Mouse (Mus musculus): ENCODE results near the gene Cend1. TPM values are rescaled to one million over a fixed set of nuclear protein-coding genes. Genes with fewer than 3 reads are reported as not detected.

Gene Cend1
- polyA plus RNA-seq, 1 experiment from 2014 or later: 5.2 TPM

GRCm38 (mm10) chr7:141433517-141434400, 4.5 kb upstream of the Cend1 start:
- 0 out of 2 replicates have a peak overlapping the region, but pooled peaks have one; percentile 10 for H3K27ac ChIP-seq (ENCODE audit: low read length)
- H3K4me3 ChIP-seq (ENCODE audit: low read length): peak overlapping the region; percentile 64
- peak overlapping the region; percentile 81 for H3K4me2 ChIP-seq (ENCODE audit: low read depth, low read length)
- H3K4me1 ChIP-seq (ENCODE audit: control insufficient read depth, insufficient read depth, low read length): peaks cover 32% of the 10 kb centered on the region
- 73% methylated on average over 15 of the region's 15 CpGs for WGBS
- no peaks in the 10 kb centered on the region for H3K27me3 ChIP-seq (ENCODE audit: control insufficient read depth, insufficient read depth, low read length)
- H3K36me3 ChIP-seq (ENCODE audit: control insufficient read depth, insufficient read depth): peaks cover 15% of the 10 kb centered on the region
- no peak for ATAC-seq (replicated peaks; ENCODE audit: extremely low read depth, insufficient read depth, low FRiP score)
- H3K9me3 ChIP-seq (replicated peaks; ENCODE audit: control insufficient read depth, low read length): no peaks in the 10 kb centered on the region
- H3K9ac ChIP-seq (ENCODE audit: low read length): peak overlapping the region; percentile 73

DNA sequence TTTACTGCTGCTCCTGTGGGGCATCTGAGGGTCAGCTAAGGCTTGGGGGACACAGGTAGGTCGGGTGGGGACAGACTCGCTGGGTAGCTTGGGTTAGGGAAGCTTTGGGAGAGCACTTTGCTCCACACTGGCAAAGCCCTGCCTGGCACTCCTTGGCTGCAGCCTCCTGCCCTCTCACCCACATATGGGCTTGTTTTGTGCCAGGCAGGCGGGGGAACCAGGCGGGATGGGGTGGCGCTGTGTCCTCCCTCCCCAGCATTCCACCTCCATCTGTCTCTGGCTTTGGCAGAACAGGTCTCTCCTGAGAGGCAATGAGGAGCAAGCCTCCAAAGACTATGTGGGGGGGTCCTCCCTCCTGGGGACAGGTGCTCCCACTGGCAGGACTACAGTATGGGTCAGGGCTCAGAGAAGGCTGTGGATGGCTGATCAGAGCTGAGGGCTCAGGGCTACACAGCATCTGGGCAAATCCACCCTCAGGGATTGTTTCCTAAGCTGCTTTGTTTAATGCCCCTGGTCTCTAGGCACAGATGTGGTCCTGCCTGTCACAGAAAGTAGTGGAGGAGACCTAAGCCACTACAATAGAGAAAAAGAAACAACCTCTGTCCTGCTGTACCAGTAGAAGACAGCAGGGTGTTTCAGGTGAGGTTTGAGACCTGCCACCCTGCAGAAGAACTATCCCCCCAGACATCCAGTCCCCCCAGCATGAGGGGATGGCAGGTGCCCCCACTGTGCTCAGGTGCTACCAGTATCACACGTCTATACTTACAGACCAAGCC, 3.6 kb upstream of the Cend1 start:
- Histone ChIP-seq H3K27me3 (ENCODE audit: control insufficient read depth, insufficient read depth, low read length) (no peaks in the 10 kb centered on the region), H3K4me2 (ENCODE audit: low read depth, low read length) (no peak overlapping the region), H3K4me1 (ENCODE audit: control insufficient read depth, insufficient read depth, low read length) (peaks cover 35% of the 10 kb centered on the region), H3K9me3 (replicated peaks; ENCODE audit: control insufficient read depth, low read length) (no peaks in the 10 kb centered on the region), H3K36me3 (ENCODE audit: control insufficient read depth, insufficient read depth) (peaks cover 11% of the 10 kb centered on the region), H3K4me3 (ENCODE audit: low read length) (no peak overlapping the region), H3K27ac (ENCODE audit: low read length) (no peak overlapping the region), H3K9ac (ENCODE audit: low read length) (no peak overlapping the region)
- no peak for ATAC-seq (replicated peaks; ENCODE audit: extremely low read depth, insufficient read depth, low FRiP score)
- 92% methylated on average over 6 of the region's 6 CpGs for WGBS

GRCm38 (mm10) chr7:141432186-141432611, 2.9 kb upstream of the Cend1 start:
- no peak for ATAC-seq (replicated peaks; ENCODE audit: extremely low read depth, insufficient read depth, low FRiP score)

GRCm38 (mm10) chr7:141431434-141432185, 2.3 kb upstream of the Cend1 start:
- no peak for ATAC-seq (replicated peaks; ENCODE audit: extremely low read depth, insufficient read depth, low FRiP score)
- H3K4me3 ChIP-seq (ENCODE audit: low read length): no peak overlapping the region
- H3K4me2 ChIP-seq (ENCODE audit: low read depth, low read length): no peak overlapping the region
- H3K27ac ChIP-seq (ENCODE audit: low read length): no peak overlapping the region
- H3K9me3 ChIP-seq (replicated peaks; ENCODE audit: control insufficient read depth, low read length): no peaks in the 10 kb centered on the region
- H3K36me3 ChIP-seq (ENCODE audit: control insufficient read depth, insufficient read depth): peaks cover 11% of the 10 kb centered on the region
- H3K9ac ChIP-seq (ENCODE audit: low read length): no peak overlapping the region
- H3K27me3 ChIP-seq (ENCODE audit: control insufficient read depth, insufficient read depth, low read length): no peaks in the 10 kb centered on the region
- 92% methylated on average over 19 of the region's 19 CpGs for WGBS
- H3K4me1 ChIP-seq (ENCODE audit: control insufficient read depth, insufficient read depth, low read length): peaks cover 31% of the 10 kb centered on the region

More at GRCm38 (mm10) chr7:141432186-141432611, 2.9 kb upstream of the Cend1 start:
- Histone ChIP-seq H3K27me3 (ENCODE audit: control insufficient read depth, insufficient read depth, low read length) (no peaks in the 10 kb centered on the region), H3K36me3 (ENCODE audit: control insufficient read depth, insufficient read depth) (peaks cover 11% of the 10 kb centered on the region), H3K4me2 (ENCODE audit: low read depth, low read length) (no peak overlapping the region), H3K27ac (ENCODE audit: low read length) (no peak overlapping the region), H3K4me1 (ENCODE audit: control insufficient read depth, insufficient read depth, low read length) (peaks cover 35% of the 10 kb centered on the region), H3K9me3 (replicated peaks; ENCODE audit: control insufficient read depth, low read length) (no peaks in the 10 kb centered on the region), H3K4me3 (ENCODE audit: low read length) (no peak overlapping the region), H3K9ac (ENCODE audit: low read length) (no peak overlapping the region)
- WGBS: 77% methylated on average over 8 of the region's 8 CpGs

- peaks cover 11% of the 10 kb centered on the region for H3K36me3 ChIP-seq (ENCODE audit: control insufficient read depth, insufficient read depth)
- no peak overlapping the region for H3K27ac ChIP-seq (ENCODE audit: low read length)
- 94% methylated on average over 9 of the region's 9 CpGs for WGBS
- no peak overlapping the region for H3K4me2 ChIP-seq (ENCODE audit: low read depth, low read length)
- H3K9me3 ChIP-seq (replicated peaks; ENCODE audit: control insufficient read depth, low read length): no peaks in the 10 kb centered on the region
- H3K4me3 ChIP-seq (ENCODE audit: low read length): no peak overlapping the region
- peaks cover 29% of the 10 kb centered on the region for H3K4me1 ChIP-seq (ENCODE audit: control insufficient read depth, insufficient read depth, low read length)
- no peak overlapping the region for H3K9ac ChIP-seq (ENCODE audit: low read length)
- no peak for ATAC-seq (replicated peaks; ENCODE audit: extremely low read depth, insufficient read depth, low FRiP score)
- no peaks in the 10 kb centered on the region for H3K27me3 ChIP-seq (ENCODE audit: control insufficient read depth, insufficient read depth, low read length)
Measured at GRCm38 (mm10) chr7:141430585-141431240, 1.4 kb upstream of the Cend1 start.

DNA sequence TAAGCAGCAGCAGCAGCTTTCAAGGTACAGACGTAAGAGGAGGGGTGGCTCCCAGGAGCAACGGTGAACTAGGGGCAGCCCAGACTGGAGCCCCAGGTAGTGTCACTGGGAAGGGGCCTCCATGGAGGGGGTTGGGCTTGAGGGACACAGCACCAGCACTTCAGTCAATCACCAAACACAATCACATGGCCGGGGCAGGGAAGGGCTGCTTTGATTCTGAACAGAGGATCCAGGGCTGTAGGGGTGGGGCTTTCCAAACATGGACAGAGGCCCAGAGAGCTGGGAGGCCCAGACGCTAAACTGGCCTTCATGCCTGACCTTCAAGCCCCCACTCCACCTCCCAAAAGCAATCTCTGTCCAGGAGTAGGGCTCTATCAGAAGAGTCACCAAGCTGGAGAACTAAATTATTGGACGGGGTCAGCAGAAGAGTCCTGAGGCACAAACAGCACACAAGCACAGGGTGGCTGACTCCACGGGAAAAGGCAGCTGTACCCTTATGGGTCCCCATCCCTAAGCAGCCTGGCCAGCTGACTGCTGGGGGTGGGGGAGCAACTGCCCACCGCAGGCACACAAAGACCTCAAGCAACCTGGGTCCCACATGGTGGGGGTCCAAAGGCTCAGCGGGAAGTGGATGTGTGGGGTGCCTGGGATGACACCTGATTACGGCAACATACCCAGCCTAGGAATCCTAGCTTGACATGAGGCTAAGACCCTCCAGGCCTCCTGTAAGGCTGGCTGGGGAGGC, 721 bp upstream of the Cend1 start:
- H3K9me3 ChIP-seq (replicated peaks; ENCODE audit: control insufficient read depth, low read length): no peaks in the 10 kb centered on the region
- H3K4me3 ChIP-seq (ENCODE audit: low read length): no peak overlapping the region
- H3K4me1 ChIP-seq (ENCODE audit: control insufficient read depth, insufficient read depth, low read length): peaks cover 25% of the 10 kb centered on the region
- peak overlapping the region; percentile 34 for H3K4me2 ChIP-seq (ENCODE audit: low read depth, low read length)
- H3K27ac ChIP-seq (ENCODE audit: low read length): peak overlapping the region; percentile 41
- no peaks in the 10 kb centered on the region for H3K27me3 ChIP-seq (ENCODE audit: control insufficient read depth, insufficient read depth, low read length)
- ATAC-seq (replicated peaks; ENCODE audit: extremely low read depth, insufficient read depth, low FRiP score): no peak
- peak overlapping the region; percentile 2; the same call in 1 of the 2 replicates for H3K9ac ChIP-seq (ENCODE audit: low read length)
- peaks cover 11% of the 10 kb centered on the region for H3K36me3 ChIP-seq (ENCODE audit: control insufficient read depth, insufficient read depth)
- 45% methylated on average over 9 of the region's 9 CpGs for WGBS

DNA sequence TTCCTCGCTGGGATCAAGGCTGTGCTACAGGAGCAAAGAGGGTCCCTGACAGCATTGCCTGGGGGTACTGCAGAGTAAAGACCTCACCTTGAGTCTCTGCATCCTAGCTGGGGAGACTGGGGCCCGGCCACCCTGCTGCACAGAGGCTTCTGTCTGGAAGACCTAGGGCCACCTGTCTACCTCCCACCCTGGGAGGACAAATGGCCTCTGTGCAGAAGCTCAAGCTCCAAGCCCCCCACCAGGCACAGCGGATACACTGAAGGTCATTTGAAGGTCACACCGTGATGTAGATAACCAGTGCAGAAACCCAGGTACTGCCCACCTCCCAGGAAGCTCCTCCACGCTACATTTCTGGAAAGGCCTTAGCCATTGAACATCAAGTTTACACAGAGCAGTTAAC, 590 bp downstream of the Cend1 start:
- ATAC-seq (replicated peaks; ENCODE audit: extremely low read depth, insufficient read depth, low FRiP score): no peak

More for the DNA sequence above, 590 bp downstream of the Cend1 start:
- no peaks in the 10 kb centered on the region for H3K9me3 ChIP-seq (replicated peaks; ENCODE audit: control insufficient read depth, low read length)
- 46% methylated on average over 5 of the region's 5 CpGs for WGBS
- H3K9ac ChIP-seq (ENCODE audit: low read length): no peak overlapping the region
- H3K27ac ChIP-seq (ENCODE audit: low read length): no peak overlapping the region
- peaks cover 11% of the 10 kb centered on the region for H3K36me3 ChIP-seq (ENCODE audit: control insufficient read depth, insufficient read depth)
- H3K4me2 ChIP-seq (ENCODE audit: low read depth, low read length): peak overlapping the region; percentile 34; the same call in 1 of the 2 replicates
- H3K27me3 ChIP-seq (ENCODE audit: control insufficient read depth, insufficient read depth, low read length): no peaks in the 10 kb centered on the region
- peaks cover 14% of the 10 kb centered on the region; the same call in 1 of the 2 replicates for H3K4me1 ChIP-seq (ENCODE audit: control insufficient read depth, insufficient read depth, low read length)
- no peak overlapping the region for H3K4me3 ChIP-seq (ENCODE audit: low read length)

Measured in heart, embryonic 16.5 days (tissue).